Mouse (Mus musculus): ENCODE results near the gene Rab34.

DNA sequence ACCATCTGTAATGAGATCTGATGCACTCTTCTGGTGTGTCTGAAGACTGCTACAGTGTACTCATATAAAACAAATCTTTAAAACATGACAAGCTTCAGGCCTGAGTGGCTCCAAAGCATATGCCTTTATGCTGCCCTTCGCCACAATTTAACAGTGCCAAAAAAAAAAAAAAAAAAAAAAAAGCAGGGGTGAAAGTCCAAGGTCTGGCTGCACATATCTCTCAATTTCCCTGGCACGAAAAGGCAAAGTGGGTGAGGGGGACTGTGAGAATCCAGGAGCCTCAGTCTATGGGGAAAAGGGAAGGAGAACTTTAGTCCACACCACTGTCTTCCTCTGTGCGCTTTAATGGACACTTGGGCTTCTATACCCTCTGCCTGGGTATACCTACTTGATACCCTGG, 14.1 kb downstream of the Rab34 start:
- TF ChIP-seq CTCF (IDR thresholded peaks at IDR 0.05; ENCODE audit: borderline replicate concordance, control insufficient read depth, extremely low read depth, insufficient read depth, low read length, poor library complexity) (no peak), POLR2A (IDR thresholded peaks at IDR 0.05; ENCODE audit: control insufficient read depth, extremely low read depth, insufficient read depth, low read length, poor library complexity) (no peak)
